Mouse (Mus musculus): ENCODE measurements at regions not wholly inside any gene's neighbourhood (a gene's known extent, or its start where the extent isn't known, plus 50 kb on each side); places are given as distances from the start of the nearest gene placed in this dataset.

DNA sequence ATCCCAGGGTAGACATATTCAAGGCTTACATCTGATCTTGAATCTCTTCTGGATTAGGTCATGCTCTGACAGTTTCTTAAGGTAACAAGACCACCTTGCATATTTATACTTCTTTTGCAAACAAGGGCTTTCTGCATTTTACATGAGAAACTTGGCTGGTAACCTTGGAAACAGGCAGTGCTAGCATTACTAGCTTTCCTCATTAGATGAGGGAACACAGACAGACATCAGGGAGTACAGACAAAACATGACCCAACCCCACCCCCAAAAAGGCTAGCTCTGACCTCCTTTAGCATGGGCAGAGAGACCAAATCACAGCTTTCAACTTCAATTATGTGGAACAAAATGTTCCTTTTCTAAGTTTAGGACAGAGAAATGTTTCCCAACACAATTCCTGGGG lies 114.8 kb upstream of the Elmo1 start:
- TF ChIP-seq POLR2A (IDR thresholded peaks at IDR 0.05; ENCODE audit: borderline replicate concordance, extremely low read depth, insufficient read depth, insufficient read length, poor library complexity, severe bottlenecking) (no peak), CTCF (IDR thresholded peaks at IDR 0.05; ENCODE audit: borderline replicate concordance, extremely low read depth, insufficient read depth, insufficient read length) (no peak)

Data from brain, embryonic 14.5 days (tissue).